Mouse (Mus musculus) stomach, embryonic 14.5 days (tissue): ENCODE results near the gene Adgrl4. TPM values are rescaled to one million over a fixed set of nuclear protein-coding genes. Genes with fewer than 3 reads are reported as not detected.

Experiments
- ATAC-seq: fragments of 200-750 bp; cut with Nextera tagmentation; 2 replicates; pipeline ENCODE4 v1.8.0; 2017; ENCODE audit warnings: low read depth, moderate TSS enrichment; ENCODE audit not compliant: insufficient number of reproducible peaks, insufficient read depth, low FRiP score
- H3K27ac ChIP-seq: fragments of 300-500 bp; sonication (generic); 2 replicates; pipeline ENCODE4 v1.5.1; 2014; ENCODE audit warnings: mild to moderate bottlenecking, low read length, moderate library complexity, mixed read lengths
- H3K27me3 ChIP-seq: fragments of 300-500 bp; sonication (generic); 2 replicates; pipeline ENCODE4 v1.6.1; 2014; ENCODE audit warnings: low read length, control low read depth, mixed read lengths; ENCODE audit not compliant: control insufficient read depth, insufficient read depth
- H3K36me3 ChIP-seq: fragments of 300-500 bp; sonication (generic); 2 replicates; pipeline ENCODE4 v1.6.1; 2014; ENCODE audit warnings: mild to moderate bottlenecking, control low read depth, low read length, moderate library complexity, mixed read lengths; ENCODE audit not compliant: control insufficient read depth, insufficient read depth
- H3K4me1 ChIP-seq: fragments of 300-500 bp; sonication (generic); 2 replicates; pipeline ENCODE4 v1.6.1; 2014; ENCODE audit warnings: low read length, control low read depth, mixed read lengths; ENCODE audit not compliant: control insufficient read depth, insufficient read depth
- H3K4me2 ChIP-seq: fragments of 300-500 bp; sonication (generic); replicated peaks from 2 replicates; pipeline ENCODE4 v1.6.1; 2014; ENCODE audit warnings: low read depth, low read length, control low read depth
- H3K4me3 ChIP-seq: fragments of 300-500 bp; sonication (generic); 2 replicates; pipeline ENCODE4 v1.5.1; 2014; ENCODE audit warnings: low read depth, low read length, control low read depth
- H3K9ac ChIP-seq: fragments of 300-500 bp; sonication (generic); replicated peaks from 2 replicates; pipeline ENCODE4 v1.6.1; 2014; ENCODE audit warnings: low read depth, mild to moderate bottlenecking, control low read depth, low read length, moderate library complexity, mixed read lengths
- H3K9me3 ChIP-seq: fragments of 300-500 bp; sonication (generic); 2 replicates; pipeline ENCODE4 v1.6.1; 2016; ENCODE audit warnings: low read depth, low read length, control low read depth; ENCODE audit not compliant: control insufficient read depth
- WGBS: fragments of 180-500 bp; shearing (Covaris S2); extraction: QIAGEN DNeasy Blood & Tissue Kit; methylation state at CpG from one replicate; pipeline ENCODE4 v1.1.7; 2014; 5-methylcytosine and 5-hydroxymethylcytosine counted together
- polyA plus RNA-seq: library from polyadenylated mRNA; unstranded; fragments of >200 nt; fragmentation: Nextera tagmentation; extraction: Ambion mirVana; gene quantifications from 2 replicates; pipeline ENCODE4 v1.2.1, GENCODE M21; 2014

Adgrl4 gene
- polyA plus RNA-seq, 1 experiment from 2014 or later: 8.0 TPM

DNA sequence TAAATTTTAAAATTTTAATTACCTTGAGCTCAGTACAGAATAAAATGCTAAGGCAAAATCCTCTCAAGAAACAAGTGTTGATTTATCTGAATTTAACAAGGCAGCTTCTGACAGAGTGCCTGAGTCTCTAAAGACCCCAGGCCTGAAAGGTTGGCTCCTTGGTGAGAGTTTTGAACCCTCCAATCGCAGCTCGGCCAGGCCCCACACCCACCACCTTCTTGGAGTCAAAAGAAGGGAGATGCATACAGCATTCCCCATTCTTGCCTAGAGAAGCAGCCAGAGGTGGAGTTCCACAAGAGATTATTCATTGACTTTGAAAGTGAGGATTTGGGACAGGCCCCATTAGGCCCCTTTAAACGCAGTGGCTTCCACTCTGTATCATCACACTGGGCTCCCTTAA, 129.9 kb downstream of the Adgrl4 start:
- H3K27ac ChIP-seq: no peak overlapping the region
- no peaks in the 10 kb centered on the region for H3K4me1 ChIP-seq
- no peak overlapping the region for H3K9ac ChIP-seq
- no peaks in the 10 kb centered on the region for H3K27me3 ChIP-seq
- H3K36me3 ChIP-seq: no peaks in the 10 kb centered on the region
- no peak overlapping the region for H3K4me3 ChIP-seq
- H3K4me2 ChIP-seq: no peak overlapping the region
- no peaks in the 10 kb centered on the region for H3K9me3 ChIP-seq
- 50% methylated on average over 3 of the region's 3 CpGs for WGBS
- no peak for ATAC-seq

GRCm38 (mm10) chr3:151572089-151572488, 134.4 kb downstream of the Adgrl4 start:
- Histone ChIP-seq H3K36me3 (no peaks in the 10 kb centered on the region), H3K9me3 (no peaks in the 10 kb centered on the region), H3K27me3 (no peaks in the 10 kb centered on the region), H3K4me3 (no peak overlapping the region), H3K9ac (no peak overlapping the region), H3K4me1 (no peaks in the 10 kb centered on the region), H3K4me2 (no peak overlapping the region), H3K27ac (no peak overlapping the region)
- no peak for ATAC-seq
- 88% methylated on average over 5 of the region's 5 CpGs for WGBS

DNA sequence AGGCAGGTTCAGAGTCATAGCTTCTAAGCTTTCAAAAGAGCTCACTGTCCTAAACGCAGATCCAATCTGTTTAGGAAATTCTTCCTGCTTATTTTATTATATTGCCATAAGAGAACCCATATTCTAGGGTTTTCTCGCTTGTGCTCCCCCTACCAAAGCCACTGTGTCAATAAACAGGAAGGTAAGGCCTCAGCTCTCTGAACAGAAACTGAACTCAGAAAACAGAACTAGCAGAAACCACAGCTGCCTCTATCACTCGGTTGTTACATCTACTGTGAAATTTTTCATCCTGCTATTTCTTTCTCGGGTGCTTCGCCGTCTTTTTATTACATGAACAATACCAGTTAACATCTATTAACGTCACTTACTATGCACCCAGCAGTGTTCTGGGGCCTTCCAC, 137.6 kb downstream of the Adgrl4 start:
- Histone ChIP-seq H3K4me1 (no peaks in the 10 kb centered on the region), H3K4me3 (no peak overlapping the region), H3K4me2 (no peak overlapping the region), H3K9me3 (no peaks in the 10 kb centered on the region), H3K27ac (no peak overlapping the region), H3K36me3 (no peaks in the 10 kb centered on the region), H3K9ac (no peak overlapping the region), H3K27me3 (no peaks in the 10 kb centered on the region)
- ATAC-seq: no peak
- WGBS: 69% methylated on average over 7 of the region's 7 CpGs

GRCm38 (mm10) chr3:151576155-151576554, 138.5 kb downstream of the Adgrl4 start:
- Histone ChIP-seq H3K4me1 (no peaks in the 10 kb centered on the region), H3K4me2 (no peak overlapping the region), H3K36me3 (no peaks in the 10 kb centered on the region), H3K27me3 (no peaks in the 10 kb centered on the region), H3K27ac (no peak overlapping the region), H3K9me3 (no peaks in the 10 kb centered on the region), H3K9ac (no peak overlapping the region), H3K4me3 (no peak overlapping the region)
- ATAC-seq: no peak
- 87% methylated on average over 3 of the region's 3 CpGs for WGBS

DNA sequence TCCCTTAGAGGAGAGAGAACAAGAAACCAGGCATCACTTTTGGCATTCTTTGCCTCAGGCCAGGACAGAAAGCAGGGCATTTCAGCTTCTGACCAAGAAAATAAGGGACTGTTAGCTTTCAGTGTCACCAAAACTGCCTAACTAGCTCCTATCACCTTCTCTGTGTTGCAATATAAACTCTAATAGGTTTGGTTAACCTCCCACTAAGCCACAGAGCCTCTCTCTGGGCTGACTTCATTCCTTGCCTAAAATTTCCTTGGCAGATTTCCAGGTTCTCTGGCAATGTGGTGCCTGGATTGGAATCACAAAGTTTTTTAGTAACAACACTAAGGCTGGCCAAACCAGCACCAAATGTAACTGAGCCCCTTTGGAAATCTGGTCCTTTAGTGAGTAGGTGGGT, 154.2 kb downstream of the Adgrl4 start:
- Histone ChIP-seq H3K4me1 (no peaks in the 10 kb centered on the region), H3K36me3 (no peaks in the 10 kb centered on the region), H3K4me2 (no peak overlapping the region), H3K4me3 (no peak overlapping the region), H3K9me3 (no peaks in the 10 kb centered on the region; the same call in 1 of the 2 replicates), H3K9ac (no peak overlapping the region), H3K27ac (no peak overlapping the region), H3K27me3 (no peaks in the 10 kb centered on the region)
- ATAC-seq: no peak
